Mouse (Mus musculus): Measurements from ENCODE around the gene Lap3. TPM values are rescaled to one million over a fixed set of nuclear protein-coding genes. Genes with fewer than 3 reads are reported as not detected.

Lap3 gene
- polyA plus RNA-seq (2012; rRNA removed) = 182 and 251 TPM in 2 replicates

GRCm38 (mm10) chr5:45493191-45494092 lies at the start of gene Lap3:
Lap3 (plus strand) TSS chr5:45493374.
- no peak for DNase-seq (ENCODE audit: low read depth)

GRCm38 (mm10) chr5:45444130-45444832 lies 48.9 kb upstream of the Lap3 start:
- no peak for DNase-seq (ENCODE audit: low read depth)

- no peak for DNase-seq (ENCODE audit: low read depth)
These were observed 44.5 kb upstream of the Lap3 start for GRCm38 (mm10) chr5:45448676-45449075.

GRCm38 (mm10) chr5:45449206-45449605 lies 44.0 kb upstream of the Lap3 start:
- DNase-seq (ENCODE audit: low read depth) = no peak

- DNase-seq (ENCODE audit: low read depth) = peak; percentile 83
These were observed 43.1 kb upstream of the Lap3 start, which contains the start of gene Qdpr for GRCm38 (mm10) chr5:45449831-45450716. Qdpr (minus strand) TSS chr5:45450236.

- no peak for DNase-seq (ENCODE audit: low read depth)
These were observed 39.7 kb upstream of the Lap3 start, which contains the start of gene Clrn2 for GRCm38 (mm10) chr5:45453451-45453850. Clrn2 (plus strand) TSS chr5:45453751.

- DNase-seq (ENCODE audit: low read depth) = no peak
These were observed 38.7 kb upstream of the Lap3 start for GRCm38 (mm10) chr5:45454456-45454855.

GRCm38 (mm10) chr5:45472880-45473450 lies 20.2 kb upstream of the Lap3 start:
- DNase-seq (ENCODE audit: low read depth) = no peak

- DNase-seq (ENCODE audit: low read depth) = no peak
These were observed 19.7 kb upstream of the Lap3 start for GRCm38 (mm10) chr5:45473521-45473920.

GRCm38 (mm10) chr5:45474215-45474614 lies 19.0 kb upstream of the Lap3 start:
- DNase-seq (ENCODE audit: low read depth) = no peak

- DNase-seq (ENCODE audit: low read depth) = no peak
These were observed 18.4 kb upstream of the Lap3 start for GRCm38 (mm10) chr5:45474758-45475157.

GRCm38 (mm10) chr5:45475771-45476170 lies 17.4 kb upstream of the Lap3 start:
- no peak for DNase-seq (ENCODE audit: low read depth)

- no peak for DNase-seq (ENCODE audit: low read depth)
These were observed 16.9 kb upstream of the Lap3 start for GRCm38 (mm10) chr5:45476288-45476687.

GRCm38 (mm10) chr5:45477601-45478000 lies 15.6 kb upstream of the Lap3 start:
- peak; percentile 99 for DNase-seq (ENCODE audit: low read depth)

- DNase-seq (ENCODE audit: low read depth) = no peak
These were observed 13.1 kb upstream of the Lap3 start for GRCm38 (mm10) chr5:45480066-45480465.

- DNase-seq (ENCODE audit: low read depth) = no peak
These were observed 12.0 kb upstream of the Lap3 start for GRCm38 (mm10) chr5:45481125-45481524.

- DNase-seq (ENCODE audit: low read depth) = no peak
These were observed 10.6 kb upstream of the Lap3 start for GRCm38 (mm10) chr5:45482607-45483006.

GRCm38 (mm10) chr5:45483654-45484053 lies 9.5 kb upstream of the Lap3 start:
- DNase-seq (ENCODE audit: low read depth) = no peak

GRCm38 (mm10) chr5:45491776-45492175 lies 1.4 kb upstream of the Lap3 start:
- no peak for DNase-seq (ENCODE audit: low read depth)

- no peak for DNase-seq (ENCODE audit: low read depth)
These were observed 1.1 kb downstream of the Lap3 start for GRCm38 (mm10) chr5:45494093-45494755.

Measured in gonadal fat pad, adult 2 months (tissue).